Mouse (Mus musculus): ENCODE measurements at regions not wholly inside any gene's neighbourhood (a gene's known extent, or its start where the extent isn't known, plus 50 kb on each side); places are given as distances from the start of the nearest gene placed in this dataset.

DNA sequence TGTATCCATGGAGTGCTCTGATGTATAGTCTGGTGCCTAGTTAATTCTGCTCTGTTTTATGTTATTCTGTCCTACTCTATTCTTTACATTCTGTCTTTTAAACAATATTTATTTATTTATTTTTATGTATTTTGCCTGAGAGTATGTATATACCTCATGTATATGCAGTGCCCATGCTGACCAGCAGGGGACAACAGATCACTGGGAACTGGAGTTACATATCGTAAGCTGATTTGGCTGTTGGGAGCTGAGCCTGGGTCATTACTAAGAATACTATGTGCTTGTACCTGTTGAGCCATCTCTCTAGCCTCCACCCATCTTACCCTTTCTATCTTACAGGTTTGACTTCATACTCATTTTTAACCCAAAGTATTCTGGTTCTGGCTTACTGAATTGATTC lies 251.8 kb downstream of the Sec16b start:
- Histone ChIP-seq H3K4me2 (replicated peaks) (no peak overlapping the region), H3K36me3 (no peaks in the 10 kb centered on the region), H3K27ac (no peak overlapping the region), H3K9ac (no peak overlapping the region), H3K9me3 (no peaks in the 10 kb centered on the region), H3K27me3 (replicated peaks) (no peaks in the 10 kb centered on the region), H3K4me3 (no peak overlapping the region), H3K4me1 (no peaks in the 10 kb centered on the region)
- 86% methylated on average over 1 of the region's 1 CpGs for WGBS
- ATAC-seq (ENCODE audit: low FRiP score, low read depth): no peak

DNA sequence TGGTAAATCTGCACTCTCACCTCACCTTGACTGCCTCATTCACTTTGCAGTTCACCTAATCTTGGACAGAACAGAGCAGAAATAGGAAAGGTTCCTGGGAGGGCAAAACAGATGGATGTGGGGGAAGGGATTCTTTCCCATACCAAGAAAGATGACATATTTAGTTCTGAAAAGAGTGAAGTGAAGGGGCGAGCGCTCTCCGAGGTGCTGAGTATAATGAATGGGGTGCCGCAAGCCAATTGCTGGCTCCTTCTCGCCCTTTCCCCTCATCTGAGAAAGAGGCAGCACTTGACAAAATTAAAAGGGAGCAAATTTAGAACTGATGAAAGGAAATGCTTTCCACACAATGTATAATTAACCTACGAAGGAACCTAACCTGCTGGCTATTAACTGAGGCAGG lies 261.7 kb downstream of the Sec16b start:
- WGBS: 56% methylated on average over 6 of the region's 6 CpGs

DNA sequence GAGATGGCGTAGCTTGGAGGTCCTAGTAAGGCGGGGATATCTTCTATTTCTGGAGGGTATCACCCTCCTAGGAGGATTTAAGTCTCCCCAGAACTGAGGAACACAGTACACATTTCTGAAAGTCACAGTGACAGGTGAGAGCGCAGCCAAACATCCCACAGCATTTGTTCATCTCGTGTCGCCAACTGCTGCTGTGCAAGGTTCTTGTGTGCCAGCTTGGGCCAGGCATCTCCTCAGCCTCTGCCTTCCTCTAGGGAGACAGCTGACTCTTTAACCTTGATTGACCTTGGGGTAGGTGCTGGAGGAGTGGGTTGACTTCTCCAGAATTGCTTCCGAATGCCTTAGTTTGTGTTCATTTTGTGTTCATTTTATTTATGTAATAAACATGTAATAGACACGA lies 291.2 kb downstream of the Sec16b start:
- H3K27me3 ChIP-seq (replicated peaks): no peaks in the 10 kb centered on the region
- H3K9me3 ChIP-seq: no peaks in the 10 kb centered on the region
- no peak overlapping the region for H3K4me2 ChIP-seq (replicated peaks)
- no peak overlapping the region for H3K27ac ChIP-seq
- no peak overlapping the region for H3K9ac ChIP-seq
- WGBS: 93% methylated on average over 7 of the region's 7 CpGs
- no peak overlapping the region for H3K4me3 ChIP-seq
- H3K36me3 ChIP-seq: no peaks in the 10 kb centered on the region
- ATAC-seq (ENCODE audit: low FRiP score, low read depth): no peak
- H3K4me1 ChIP-seq: no peaks in the 10 kb centered on the region

More for the DNA sequence above, 261.7 kb downstream of the Sec16b start:
- no peaks in the 10 kb centered on the region for H3K9me3 ChIP-seq
- H3K4me1 ChIP-seq: no peaks in the 10 kb centered on the region
- no peak overlapping the region for H3K9ac ChIP-seq
- H3K27me3 ChIP-seq (replicated peaks): no peaks in the 10 kb centered on the region
- no peak overlapping the region for H3K4me3 ChIP-seq
- H3K36me3 ChIP-seq: no peaks in the 10 kb centered on the region
- no peak for ATAC-seq (ENCODE audit: low FRiP score, low read depth)
- no peak overlapping the region for H3K27ac ChIP-seq
- H3K4me2 ChIP-seq (replicated peaks): no peak overlapping the region

DNA sequence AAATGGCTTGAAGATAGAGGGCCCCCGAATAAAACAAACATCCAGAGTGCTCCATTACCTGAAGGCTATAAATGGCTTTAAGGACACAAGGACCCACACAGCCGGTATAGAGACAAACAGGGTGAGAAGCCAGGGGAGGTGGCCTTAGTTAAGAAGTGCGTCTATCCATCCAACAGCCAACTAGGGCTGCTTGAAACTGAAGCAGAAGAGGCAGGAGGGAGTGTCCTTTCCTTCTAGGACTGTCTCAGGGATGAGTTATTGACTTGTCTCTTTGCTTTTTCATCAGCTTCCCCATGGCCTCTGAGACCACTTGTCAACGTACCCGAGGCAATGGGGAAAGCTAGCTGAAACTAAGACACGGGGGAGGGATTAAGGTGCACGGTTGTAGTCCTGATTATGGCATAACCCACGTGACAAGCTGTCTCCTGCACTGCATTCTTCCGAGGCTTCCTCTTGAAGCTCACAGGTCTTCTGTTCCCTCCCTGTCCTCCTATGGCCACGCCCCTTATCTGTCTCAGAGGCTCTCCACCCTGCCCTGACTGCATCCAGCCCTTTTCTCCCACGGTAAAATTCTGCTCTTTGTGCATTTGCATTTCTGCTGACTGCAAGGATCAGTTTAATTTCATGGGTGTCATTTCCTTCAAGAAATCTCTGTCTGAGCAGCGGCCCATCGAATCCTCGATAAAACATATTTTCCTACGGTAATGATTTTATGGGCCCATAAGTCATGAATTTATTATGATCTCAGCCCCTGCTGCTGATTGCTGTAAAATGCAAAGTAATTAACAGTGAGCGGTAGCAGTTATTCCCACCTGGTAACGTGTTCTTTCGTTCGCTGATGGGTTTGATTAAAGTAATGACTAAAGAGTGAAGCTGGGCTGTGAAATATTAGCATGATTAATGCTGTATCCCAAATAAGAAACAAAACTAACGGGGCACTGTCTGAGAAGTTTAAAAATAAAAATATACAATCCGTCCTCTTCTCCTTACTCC lies 292.3 kb downstream of the Sec16b start:
- WGBS: 55% methylated on average over 21 of the region's 21 CpGs
- ATAC-seq (ENCODE audit: low FRiP score, low read depth): peak; percentile 70; the same call in 1 of the 2 replicates
- no peaks in the 10 kb centered on the region for H3K27me3 ChIP-seq (replicated peaks)
- H3K4me3 ChIP-seq: no peak overlapping the region
- no peak overlapping the region for H3K27ac ChIP-seq
- H3K9me3 ChIP-seq: no peaks in the 10 kb centered on the region
- no peak overlapping the region for H3K9ac ChIP-seq
- peak overlapping the region; percentile 27 for H3K4me2 ChIP-seq (replicated peaks)
- H3K4me1 ChIP-seq: no peaks in the 10 kb centered on the region
- no peaks in the 10 kb centered on the region for H3K36me3 ChIP-seq

DNA sequence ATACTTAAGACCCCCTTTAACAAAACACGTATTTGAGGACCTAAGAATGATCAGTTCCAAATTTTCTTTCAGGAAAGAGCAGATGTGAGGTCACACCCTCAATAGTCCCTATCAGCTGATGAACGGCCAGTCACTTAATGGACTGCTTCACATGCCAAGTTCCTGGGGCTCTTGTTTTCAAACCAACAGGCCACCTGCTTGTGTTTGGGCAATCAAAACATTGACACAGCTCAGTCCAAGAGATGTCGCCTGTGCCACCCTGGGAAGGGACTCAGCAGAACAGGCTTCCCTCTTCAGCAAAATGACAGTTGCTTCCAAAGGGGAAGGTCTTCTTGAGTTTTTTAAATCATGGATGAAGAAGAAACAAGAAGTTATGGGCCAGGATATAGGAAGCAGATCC lies 294.6 kb downstream of the Sec16b start:
- 72% methylated on average over 3 of the region's 3 CpGs for WGBS
- H3K4me2 ChIP-seq (replicated peaks): no peak overlapping the region
- no peaks in the 10 kb centered on the region for H3K9me3 ChIP-seq
- H3K9ac ChIP-seq: no peak overlapping the region
- no peak overlapping the region for H3K27ac ChIP-seq
- no peaks in the 10 kb centered on the region for H3K4me1 ChIP-seq
- no peaks in the 10 kb centered on the region for H3K27me3 ChIP-seq (replicated peaks)
- H3K36me3 ChIP-seq: no peaks in the 10 kb centered on the region
- no peak overlapping the region for H3K4me3 ChIP-seq
- ATAC-seq (ENCODE audit: low FRiP score, low read depth): no peak

DNA sequence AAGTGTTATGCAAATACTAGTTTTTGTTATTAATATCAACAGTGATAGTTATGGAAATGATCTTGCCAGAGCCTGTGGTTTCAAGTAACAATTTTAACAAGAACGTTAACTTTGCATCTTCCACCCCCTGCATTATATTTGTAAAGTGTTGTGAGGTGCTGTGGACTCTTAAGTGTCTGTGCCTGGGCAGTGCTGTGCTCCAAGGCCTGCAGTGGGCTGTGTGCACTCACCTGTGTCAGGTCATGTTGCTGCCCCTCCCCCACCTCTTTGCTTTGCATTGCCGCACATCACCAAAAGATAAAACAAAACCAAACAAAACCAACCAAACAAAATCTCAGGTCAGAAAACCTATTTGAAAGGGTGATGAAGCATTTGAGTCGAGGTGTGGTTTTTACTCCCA lies 297.7 kb downstream of the Sec16b start:
- Histone ChIP-seq H3K4me1 (no peaks in the 10 kb centered on the region), H3K9ac (no peak overlapping the region), H3K9me3 (no peaks in the 10 kb centered on the region), H3K4me2 (replicated peaks) (no peak overlapping the region), H3K4me3 (no peak overlapping the region), H3K27ac (no peak overlapping the region), H3K36me3 (no peaks in the 10 kb centered on the region), H3K27me3 (replicated peaks) (no peaks in the 10 kb centered on the region)
- WGBS: 78% methylated on average over 3 of the region's 3 CpGs
- ATAC-seq (ENCODE audit: low FRiP score, low read depth): no peak

DNA sequence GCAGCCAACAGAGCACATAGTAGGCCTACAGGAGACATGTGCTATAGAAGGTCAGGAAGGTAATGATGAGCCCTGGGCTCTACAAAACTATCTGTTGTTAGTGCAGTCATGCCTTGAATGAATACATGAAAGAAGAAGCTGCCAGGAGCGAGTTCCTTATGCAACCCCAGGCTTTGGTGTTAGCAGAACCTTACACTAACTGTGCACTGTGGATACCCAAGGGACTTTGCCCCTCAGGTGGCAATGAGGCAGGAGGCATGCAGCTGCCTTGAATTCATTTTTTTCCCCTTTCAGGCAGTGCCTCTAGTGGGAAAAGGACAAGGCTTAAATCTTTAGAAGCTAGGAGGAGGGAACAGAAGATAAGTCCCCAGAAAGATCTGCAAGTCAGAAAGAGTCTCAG lies 299.8 kb downstream of the Sec16b start:
- Histone ChIP-seq H3K9me3 (no peaks in the 10 kb centered on the region), H3K9ac (no peak overlapping the region), H3K27ac (no peak overlapping the region), H3K4me2 (replicated peaks) (no peak overlapping the region), H3K36me3 (no peaks in the 10 kb centered on the region), H3K27me3 (replicated peaks) (no peaks in the 10 kb centered on the region), H3K4me3 (no peak overlapping the region), H3K4me1 (no peaks in the 10 kb centered on the region)
- WGBS: 84% methylated on average over 1 of the region's 1 CpGs
- ATAC-seq (ENCODE audit: low FRiP score, low read depth): no peak

DNA sequence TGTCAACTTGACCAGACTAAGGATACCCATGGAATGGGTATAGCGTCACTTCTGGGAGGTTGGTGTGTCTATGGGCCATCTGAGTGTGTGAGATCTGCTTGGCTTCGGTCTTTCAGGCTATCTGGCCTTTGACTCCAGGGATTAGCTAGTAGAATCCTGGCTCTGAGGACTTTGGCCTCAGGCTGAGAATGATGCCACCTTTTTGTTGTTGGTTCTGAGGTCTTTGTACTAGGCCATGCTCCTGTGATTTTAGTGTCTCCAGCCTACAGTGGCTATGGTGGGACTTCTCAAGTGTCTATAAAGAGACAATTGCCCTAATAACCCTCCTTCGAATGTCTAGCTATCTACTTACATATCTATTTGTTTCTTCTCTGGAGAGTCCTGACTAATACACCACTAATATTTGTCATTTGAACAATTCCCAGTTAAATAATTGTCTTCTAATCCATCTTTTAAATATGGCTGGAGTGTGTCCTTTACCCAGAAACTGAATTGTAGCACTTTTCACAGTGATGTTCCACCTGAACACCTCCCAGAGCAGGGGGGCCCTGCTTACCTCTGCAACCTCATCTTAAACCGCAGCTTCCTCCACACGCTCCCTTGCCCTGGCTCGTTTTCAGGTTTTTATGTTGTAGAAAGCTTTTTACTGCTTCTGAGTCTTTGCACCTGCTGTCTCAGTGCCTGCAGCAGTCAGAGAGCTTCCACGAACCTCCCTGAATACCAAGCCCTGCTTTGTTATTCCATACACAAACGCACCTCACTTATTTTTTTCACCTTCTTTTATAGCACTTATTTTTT lies 303.3 kb downstream of the Sec16b start:
- H3K36me3 ChIP-seq: no peaks in the 10 kb centered on the region
- H3K4me1 ChIP-seq: no peaks in the 10 kb centered on the region
- WGBS: 70% methylated on average over 8 of the region's 8 CpGs
- H3K4me3 ChIP-seq: no peak overlapping the region
- H3K9ac ChIP-seq: no peak overlapping the region
- no peak for ATAC-seq (ENCODE audit: low FRiP score, low read depth)
- no peak overlapping the region for H3K4me2 ChIP-seq (replicated peaks)
- H3K27me3 ChIP-seq (replicated peaks): no peaks in the 10 kb centered on the region
- H3K27ac ChIP-seq: no peak overlapping the region
- no peaks in the 10 kb centered on the region for H3K9me3 ChIP-seq

DNA sequence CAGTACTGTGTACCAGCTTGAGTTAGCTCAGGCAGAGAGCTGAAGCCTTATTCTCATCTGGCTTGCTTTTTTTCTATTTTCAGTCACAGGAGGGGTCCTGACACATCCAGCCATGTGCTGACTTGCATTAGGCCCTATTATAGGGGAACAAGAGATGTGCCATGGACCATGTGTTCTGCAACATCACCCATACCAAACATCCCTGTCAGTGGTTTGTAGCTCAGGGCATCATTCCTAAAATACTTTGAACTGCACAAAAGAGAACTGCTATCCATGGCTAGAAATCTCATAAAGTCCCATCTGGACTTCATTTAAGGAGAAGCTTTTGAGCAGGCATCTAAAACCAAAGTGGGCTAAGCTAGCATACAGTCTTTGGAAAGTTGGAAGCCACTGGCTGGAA lies 304.1 kb downstream of the Sec16b start:
- no peak overlapping the region for H3K27ac ChIP-seq
- H3K9me3 ChIP-seq: no peaks in the 10 kb centered on the region
- no peaks in the 10 kb centered on the region for H3K4me1 ChIP-seq
- H3K4me3 ChIP-seq: no peak overlapping the region
- no peaks in the 10 kb centered on the region for H3K27me3 ChIP-seq (replicated peaks)
- no peaks in the 10 kb centered on the region for H3K36me3 ChIP-seq
- ATAC-seq (ENCODE audit: low FRiP score, low read depth): no peak
- no peak overlapping the region for H3K9ac ChIP-seq
- H3K4me2 ChIP-seq (replicated peaks): no peak overlapping the region

DNA sequence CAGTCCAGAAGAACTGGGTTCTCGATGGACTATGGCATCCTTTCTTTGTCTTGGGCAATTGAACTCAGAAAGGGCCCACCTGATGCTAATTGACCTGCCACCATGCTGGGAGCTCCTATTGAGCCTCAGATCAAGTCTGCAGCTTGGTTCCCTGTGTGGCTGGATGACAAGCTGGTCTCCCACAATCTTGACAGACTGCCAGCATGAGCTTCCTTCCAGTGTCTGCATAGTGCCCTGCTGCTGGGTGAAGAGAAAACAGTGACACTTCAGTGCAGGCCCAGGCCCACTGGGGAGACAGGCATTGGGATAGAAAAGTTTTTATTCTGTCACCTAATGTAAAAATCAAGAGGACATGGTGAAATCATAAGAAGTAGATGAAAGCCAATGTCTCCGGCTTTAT lies 321.4 kb downstream of the Sec16b start:
- Histone ChIP-seq H3K4me2 (replicated peaks) (no peak overlapping the region), H3K36me3 (no peaks in the 10 kb centered on the region), H3K4me3 (no peak overlapping the region), H3K27ac (no peak overlapping the region), H3K9ac (no peak overlapping the region), H3K9me3 (no peaks in the 10 kb centered on the region), H3K27me3 (replicated peaks) (no peaks in the 10 kb centered on the region), H3K4me1 (no peaks in the 10 kb centered on the region)
- no peak for ATAC-seq (ENCODE audit: low FRiP score, low read depth)
- WGBS: 59% methylated on average over 2 of the region's 2 CpGs

DNA sequence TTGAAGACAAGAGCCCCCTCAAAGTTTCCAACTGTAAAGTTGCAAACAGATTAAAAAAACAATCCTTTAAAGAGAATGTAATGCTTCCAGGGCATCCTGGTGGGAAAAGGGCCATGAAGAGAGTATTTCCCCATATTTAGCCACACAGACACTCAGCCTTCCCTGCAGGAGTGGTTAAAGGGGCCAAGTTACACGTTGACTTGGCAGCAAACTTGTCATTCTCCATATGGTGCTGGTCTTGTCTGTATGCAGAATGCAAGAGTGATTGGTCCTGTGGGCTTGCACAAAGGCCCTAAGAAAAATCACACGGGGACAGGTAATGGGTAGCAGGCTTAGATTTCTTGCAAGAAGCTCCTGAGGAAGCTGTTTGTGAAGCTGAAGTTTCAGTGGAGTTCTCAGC lies 325.0 kb downstream of the Sec16b start:
- Histone ChIP-seq H3K4me1 (no peaks in the 10 kb centered on the region), H3K4me2 (replicated peaks) (no peak overlapping the region), H3K27ac (no peak overlapping the region), H3K36me3 (no peaks in the 10 kb centered on the region), H3K4me3 (no peak overlapping the region), H3K9ac (no peak overlapping the region), H3K9me3 (no peaks in the 10 kb centered on the region), H3K27me3 (replicated peaks) (no peaks in the 10 kb centered on the region)
- 44% methylated on average over 2 of the region's 2 CpGs for WGBS
- no peak for ATAC-seq (ENCODE audit: low FRiP score, low read depth)

DNA sequence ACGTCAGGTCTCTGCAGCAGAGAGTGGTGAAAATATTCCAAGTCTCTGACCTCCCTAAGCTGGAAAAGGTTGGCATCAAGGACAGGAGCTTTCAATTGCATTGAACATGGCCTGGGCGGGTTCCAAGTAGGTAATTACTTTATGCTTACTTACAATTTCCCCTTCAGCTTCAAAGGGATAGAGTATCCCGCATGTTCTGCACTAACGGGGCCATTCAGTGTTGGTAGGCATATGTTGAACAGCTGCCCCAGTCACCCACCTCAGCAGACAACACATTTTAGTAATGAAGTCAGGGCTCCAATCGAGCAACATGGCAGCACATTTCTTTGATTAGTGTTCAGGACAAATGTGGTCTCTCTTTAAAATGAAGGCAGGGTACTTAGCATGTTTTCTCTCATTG lies 366.2 kb downstream of the Sec16b start:
- no peak overlapping the region for H3K27ac ChIP-seq
- 0 out of 2 replicates have a peak, but pooled peaks cover 4% of the 10 kb centered on the region for H3K9me3 ChIP-seq
- no peak overlapping the region for H3K9ac ChIP-seq
- H3K4me2 ChIP-seq (replicated peaks): no peak overlapping the region
- WGBS: 57% methylated on average over 5 of the region's 5 CpGs
- ATAC-seq (ENCODE audit: low FRiP score, low read depth): no peak
- H3K4me1 ChIP-seq: no peaks in the 10 kb centered on the region
- no peaks in the 10 kb centered on the region for H3K27me3 ChIP-seq (replicated peaks)
- H3K36me3 ChIP-seq: no peaks in the 10 kb centered on the region
- H3K4me3 ChIP-seq: no peak overlapping the region
